Mouse (Mus musculus) thymus, adult 2 months (tissue): Measurements from ENCODE around the gene Ddrgk1. TPM values are rescaled to one million over a fixed set of nuclear protein-coding genes. Genes with fewer than 3 reads are reported as not detected.

Experiments used
- DNase-seq: peaks from one replicate; pipeline ENCODE4 v3.0.0; 2021
- H3K27ac ChIP-seq: fragments of 200-500 bp; 2 replicates; pipeline ENCODE4 v1.5.1; 2012; ENCODE audit warnings: low read length, control low read depth; ENCODE audit not compliant: control insufficient read depth, insufficient read depth
- H3K27me3 ChIP-seq: fragments of 200-500 bp; 2 replicates; pipeline ENCODE4 v1.6.1; 2012; ENCODE audit warnings: mild to moderate bottlenecking, low read length, moderate library complexity, mixed read lengths; ENCODE audit not compliant: control insufficient read depth, insufficient read depth
- H3K36me3 ChIP-seq: fragments of 200-500 bp; 2 replicates; pipeline ENCODE4 v1.6.1; 2012; ENCODE audit warnings: mild to moderate bottlenecking, low read length, moderate library complexity; ENCODE audit not compliant: control insufficient read depth, insufficient read depth
- H3K4me1 ChIP-seq: fragments of 200-500 bp; replicated peaks from 2 replicates; pipeline ENCODE4 v1.6.1; 2012; ENCODE audit warnings: low read length; ENCODE audit not compliant: control insufficient read depth, insufficient read depth
- H3K4me3 ChIP-seq: fragments of 200-500 bp; 2 replicates; pipeline ENCODE4 v1.5.1; 2012; ENCODE audit warnings: mild to moderate bottlenecking, low read length, control low read depth, moderate library complexity; ENCODE audit not compliant: control insufficient read depth, insufficient read depth
- CTCF ChIP-seq: fragments of 200-500 bp; IDR thresholded peaks from 2 replicates; pipeline ENCODE4 v1.5.1; 2012; ENCODE audit warnings: mild to moderate bottlenecking, control low read depth, low read length, moderate library complexity, borderline replicate concordance; ENCODE audit not compliant: control insufficient read depth, poor library complexity, insufficient read depth; ENCODE audit errors: extremely low read depth
- POLR2A ChIP-seq: fragments of 200-500 bp; IDR thresholded peaks from 2 replicates; pipeline ENCODE4 v1.6.1; 2012; ENCODE audit warnings: mild to moderate bottlenecking, low read length, control low read depth, moderate library complexity; ENCODE audit not compliant: control insufficient read depth, poor library complexity, insufficient read depth; ENCODE audit errors: extremely low read depth
- WGBS: fragments of 180-500 bp; shearing (Covaris S2); methylation state at CpG from one replicate; pipeline ENCODE4 v1.1.7; 2018; 5-methylcytosine and 5-hydroxymethylcytosine counted together
- polyA plus RNA-seq: library from polyadenylated mRNA; depleted of rRNA; stranded (reverse); fragments of >200 nt; gene quantifications from 2 replicates; pipeline ENCODE4 v1.2.3, GENCODE M21; 2012; rRNA removed

The Ddrgk1 gene
- 40.9 and 53.0 TPM in 2 replicates for polyA plus RNA-seq

- WGBS, result under 1% methylated on average over 40 of the region's 40 CpGs
- Histone ChIP-seq H3K27ac (peak within 1 kb of the TSS; percentile 74), H3K4me1 (peaks cover 17% of the 10 kb centered on the region), H3K4me3 (peak within 1 kb of the TSS; percentile 81), H3K27me3 (no peaks in the 10 kb centered on the region), H3K36me3 (peaks cover 3% of the 10 kb centered on the region; the same call in 1 of the 2 replicates)
- peak; percentile 63 for TF ChIP-seq POLR2A
- peak; percentile 51; the same call in 1 of the 2 replicates for TF ChIP-seq CTCF
- peak; percentile 89 for DNase-seq
Observed at GRCm38 (mm10) chr2:130664102-130664701, at the start of gene Ddrgk1. TSS of gene Ddrgk1 (minus strand) at chr2:130664659.

GRCm38 (mm10) chr2:130707057-130707456, 42.6 kb upstream of the Ddrgk1 start:
- H3K27ac ChIP-seq, result no peak overlapping the region
- no peaks in the 10 kb centered on the region for H3K27me3 ChIP-seq
- TF ChIP-seq POLR2A, result no peak
- TF ChIP-seq CTCF, result no peak
- no peak for DNase-seq
- H3K36me3 ChIP-seq, result peaks cover 5% of the 10 kb centered on the region
- no peak overlapping the region for H3K4me3 ChIP-seq
- WGBS, result 15% methylated on average over 10 of the region's 10 CpGs
- H3K4me1 ChIP-seq, result 0 out of 2 replicates have a peak, but pooled peaks cover 4% of the 10 kb centered on the region

- no peaks in the 10 kb centered on the region for H3K27me3 ChIP-seq
- WGBS, result 93% methylated on average over 4 of the region's 4 CpGs
Observed at GRCm38 (mm10) chr2:130706602-130707001, 42.1 kb upstream of the Ddrgk1 start.

GRCm38 (mm10) chr2:130705178-130705577, 40.7 kb upstream of the Ddrgk1 start:
- 0 out of 2 replicates have a peak, but pooled peaks cover 4% of the 10 kb centered on the region for H3K4me1 ChIP-seq

More at GRCm38 (mm10) chr2:130706602-130707001, 42.1 kb upstream of the Ddrgk1 start:
- DNase-seq, result no peak
- peaks cover 5% of the 10 kb centered on the region for H3K36me3 ChIP-seq
- H3K27ac ChIP-seq, result no peak overlapping the region
- H3K4me3 ChIP-seq, result no peak overlapping the region
- H3K4me1 ChIP-seq, result 0 out of 2 replicates have a peak, but pooled peaks cover 4% of the 10 kb centered on the region
- TF ChIP-seq POLR2A (no peak), CTCF (no peak)

GRCm38 (mm10) chr2:130704040-130705001, 39.9 kb upstream of the Ddrgk1 start:
- 91% methylated on average over 9 of the region's 9 CpGs for WGBS
- H3K36me3 ChIP-seq, result peaks cover 5% of the 10 kb centered on the region
- no peak for DNase-seq
- H3K27ac ChIP-seq, result no peak overlapping the region
- 0 out of 2 replicates have a peak, but pooled peaks cover 4% of the 10 kb centered on the region for H3K4me1 ChIP-seq
- TF ChIP-seq CTCF, result no peak
- no peak for TF ChIP-seq POLR2A
- no peak overlapping the region for H3K4me3 ChIP-seq
- no peaks in the 10 kb centered on the region for H3K27me3 ChIP-seq

More at GRCm38 (mm10) chr2:130705178-130705577, 40.7 kb upstream of the Ddrgk1 start:
- H3K27me3 ChIP-seq, result no peaks in the 10 kb centered on the region
- DNase-seq, result no peak
- H3K4me3 ChIP-seq, result no peak overlapping the region
- TF ChIP-seq CTCF, result no peak
- no peak for TF ChIP-seq POLR2A
- peaks cover 5% of the 10 kb centered on the region for H3K36me3 ChIP-seq
- 87% methylated on average over 6 of the region's 6 CpGs for WGBS
- H3K27ac ChIP-seq, result no peak overlapping the region

- no peaks in the 10 kb centered on the region for H3K36me3 ChIP-seq
- H3K4me1 ChIP-seq, result peaks cover 13% of the 10 kb centered on the region
- H3K27ac ChIP-seq, result no peak overlapping the region
- H3K4me3 ChIP-seq, result peak overlapping the region; percentile 41
- TF ChIP-seq CTCF (no peak), POLR2A (no peak)
- DNase-seq, result no peak
- H3K27me3 ChIP-seq, result no peaks in the 10 kb centered on the region; the same call in 1 of the 2 replicates
- 57% methylated on average over 14 of the region's 14 CpGs for WGBS
Observed at GRCm38 (mm10) chr2:130697821-130698266, 33.4 kb upstream of the Ddrgk1 start.
